Mouse (Mus musculus): ENCODE results near the gene Arhgef33. TPM values are rescaled to one million over a fixed set of nuclear protein-coding genes. Genes with fewer than 3 reads are reported as not detected.

Gene Arhgef33
- polyA plus RNA-seq, 1 experiment from 2014 or later, result 1.1 TPM

DNA sequence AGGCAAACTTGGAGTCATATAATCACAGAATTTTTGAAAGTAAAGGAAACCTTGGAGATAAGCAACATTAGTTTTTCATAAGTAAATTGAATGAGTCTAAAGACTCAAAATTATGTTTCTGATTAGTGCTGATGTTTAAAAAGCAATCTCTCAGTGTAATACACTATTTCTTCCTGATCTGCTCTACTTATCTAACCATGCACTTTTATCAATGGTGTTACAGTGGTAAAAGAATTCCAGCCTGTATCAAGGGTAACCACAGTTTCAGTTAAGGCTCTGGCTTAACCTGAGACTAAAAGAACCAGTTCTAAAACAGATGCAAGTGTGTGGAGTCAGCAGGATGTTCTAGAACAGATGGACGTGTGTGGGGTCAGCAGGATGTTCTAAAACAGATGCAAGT, 113.8 kb downstream of the Arhgef33 start:
- H3K9ac ChIP-seq (replicated peaks), result no peak overlapping the region
- no peak overlapping the region for H3K27ac ChIP-seq (replicated peaks)
- H3K4me3 ChIP-seq, result no peak overlapping the region
- no peak for ATAC-seq (replicated peaks)
- no peaks in the 10 kb centered on the region for H3K27me3 ChIP-seq
- no peaks in the 10 kb centered on the region for H3K9me3 ChIP-seq
- H3K36me3 ChIP-seq, result peaks cover 50% of the 10 kb centered on the region
- H3K4me1 ChIP-seq, result no peaks in the 10 kb centered on the region
- H3K4me2 ChIP-seq (replicated peaks), result no peak overlapping the region
- 96% methylated on average over 1 of the region's 1 CpGs for WGBS

DNA sequence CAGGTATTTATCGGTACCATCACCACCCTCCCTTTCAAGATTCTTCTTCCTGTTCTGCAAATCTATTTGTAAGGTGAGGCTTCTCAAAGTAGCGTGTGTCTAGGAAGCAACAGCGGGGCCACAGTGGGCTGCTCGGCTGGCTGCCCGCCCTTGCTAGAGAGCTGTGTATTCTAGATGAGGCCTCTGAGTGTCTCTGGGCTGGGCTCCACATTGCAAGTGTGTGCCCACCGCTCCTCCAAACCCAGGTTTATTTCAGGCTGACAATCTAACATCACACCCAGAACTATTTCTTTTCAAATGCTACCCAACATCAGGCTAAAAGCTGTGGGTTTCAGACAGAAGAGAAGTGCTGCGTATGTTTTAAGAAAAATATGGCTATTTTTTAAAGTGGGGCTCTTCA, 119.0 kb downstream of the Arhgef33 start:
- H3K9me3 ChIP-seq, result no peaks in the 10 kb centered on the region
- H3K4me1 ChIP-seq, result no peaks in the 10 kb centered on the region
- H3K4me2 ChIP-seq (replicated peaks), result no peak overlapping the region
- H3K9ac ChIP-seq (replicated peaks), result no peak overlapping the region
- no peaks in the 10 kb centered on the region for H3K27me3 ChIP-seq
- no peak overlapping the region for H3K4me3 ChIP-seq
- 92% methylated on average over 7 of the region's 7 CpGs for WGBS
- no peak overlapping the region for H3K27ac ChIP-seq (replicated peaks)
- peaks cover 18% of the 10 kb centered on the region for H3K36me3 ChIP-seq
- no peak for ATAC-seq (replicated peaks)

DNA sequence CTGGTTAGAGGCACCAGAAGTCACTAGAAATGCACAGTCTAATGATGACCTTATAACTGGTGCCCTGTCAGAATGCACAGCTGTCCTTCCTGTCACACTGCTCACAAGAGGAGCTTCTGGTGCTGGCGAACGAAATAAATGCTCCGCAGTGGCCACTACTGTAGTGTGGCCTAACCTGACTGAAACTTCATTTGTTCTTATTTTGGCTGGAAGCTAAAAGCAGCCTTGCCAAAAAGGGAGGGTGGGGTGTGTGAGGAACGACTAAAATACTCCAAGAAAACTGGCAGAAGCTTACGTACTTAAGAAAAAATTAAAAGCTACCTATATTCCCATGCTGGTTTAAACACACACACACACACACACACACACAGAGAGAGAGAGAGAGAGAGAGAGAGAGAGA, 119.7 kb downstream of the Arhgef33 start:
- Histone ChIP-seq H3K4me2 (replicated peaks) (no peak overlapping the region), H3K27me3 (no peaks in the 10 kb centered on the region), H3K9ac (replicated peaks) (no peak overlapping the region), H3K4me3 (no peak overlapping the region), H3K36me3 (peaks cover 18% of the 10 kb centered on the region), H3K27ac (replicated peaks) (no peak overlapping the region), H3K4me1 (no peaks in the 10 kb centered on the region), H3K9me3 (no peaks in the 10 kb centered on the region)
- ATAC-seq (replicated peaks), result no peak
- 77% methylated on average over 5 of the region's 5 CpGs for WGBS

DNA sequence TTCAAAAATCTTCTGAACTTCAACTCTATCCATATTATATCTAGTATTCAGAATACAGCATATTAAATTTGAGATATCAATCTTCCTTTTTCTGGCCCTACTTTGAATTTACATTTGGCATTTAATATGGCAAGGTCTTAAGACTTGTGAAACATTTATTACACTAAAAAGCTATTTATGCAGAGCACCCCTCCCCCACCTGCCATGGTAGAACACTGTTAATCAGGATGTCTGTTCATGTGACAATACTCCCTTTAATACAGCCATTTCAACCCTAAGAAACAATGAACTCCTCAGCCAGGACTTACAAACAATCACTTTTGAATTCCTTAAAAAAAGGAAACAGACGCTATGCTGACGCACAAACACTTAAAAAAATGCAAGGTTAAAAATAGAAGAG, 120.8 kb downstream of the Arhgef33 start:
- 54% methylated on average over 2 of the region's 2 CpGs for WGBS
- no peak overlapping the region for H3K9ac ChIP-seq (replicated peaks)
- no peak overlapping the region for H3K4me2 ChIP-seq (replicated peaks)
- no peak for ATAC-seq (replicated peaks)
- H3K27me3 ChIP-seq, result no peaks in the 10 kb centered on the region
- peaks cover 14% of the 10 kb centered on the region for H3K36me3 ChIP-seq
- no peaks in the 10 kb centered on the region for H3K9me3 ChIP-seq
- H3K4me1 ChIP-seq, result no peaks in the 10 kb centered on the region
- no peak overlapping the region for H3K27ac ChIP-seq (replicated peaks)
- H3K4me3 ChIP-seq, result no peak overlapping the region

DNA sequence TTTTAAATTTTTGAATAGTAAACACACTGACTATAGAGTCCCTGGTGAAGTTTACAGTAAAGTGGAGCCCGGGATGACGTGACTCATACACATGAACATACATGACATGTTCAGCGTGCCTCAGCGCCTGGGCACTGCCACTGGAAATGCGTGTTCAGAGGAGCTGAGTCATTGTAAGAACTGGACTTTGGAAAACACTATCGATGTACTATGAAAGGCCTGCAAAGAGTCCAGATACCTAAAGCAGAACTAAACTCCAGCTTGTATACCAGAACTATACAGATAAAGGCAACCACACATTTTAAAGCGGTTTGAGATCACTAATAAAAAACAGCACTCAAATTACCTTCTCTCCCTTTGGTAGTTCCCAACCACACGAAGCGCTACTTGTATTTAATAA, 124.8 kb downstream of the Arhgef33 start:
- H3K4me1 ChIP-seq, result no peaks in the 10 kb centered on the region
- H3K9ac ChIP-seq (replicated peaks), result no peak overlapping the region
- no peak overlapping the region for H3K27ac ChIP-seq (replicated peaks)
- no peak overlapping the region for H3K4me2 ChIP-seq (replicated peaks)
- 96% methylated on average over 9 of the region's 9 CpGs for WGBS
- no peak overlapping the region for H3K4me3 ChIP-seq
- H3K27me3 ChIP-seq, result no peaks in the 10 kb centered on the region
- peaks cover 28% of the 10 kb centered on the region for H3K36me3 ChIP-seq
- no peaks in the 10 kb centered on the region for H3K9me3 ChIP-seq
- ATAC-seq (replicated peaks), result no peak

DNA sequence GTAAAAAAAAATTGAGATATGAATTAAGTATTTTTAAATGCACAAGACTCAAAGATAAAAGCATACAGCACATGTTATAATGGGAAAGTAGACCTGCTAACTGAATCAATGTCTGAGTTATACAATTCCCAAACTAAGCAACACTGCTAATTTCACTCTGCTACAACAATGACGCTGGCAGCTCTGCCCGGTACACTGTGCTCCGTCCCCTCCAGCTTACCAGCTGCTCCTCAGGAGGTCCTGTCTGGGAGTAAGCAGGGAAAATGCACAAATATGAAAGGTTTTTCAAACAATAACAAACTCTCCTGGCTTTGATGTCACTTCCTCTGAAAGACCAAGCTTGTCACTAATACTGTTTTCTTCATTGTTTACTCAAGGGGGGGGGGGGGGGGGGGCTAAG, 127.2 kb downstream of the Arhgef33 start:
- no peak for ATAC-seq (replicated peaks)
- 69% methylated on average over 3 of the region's 3 CpGs for WGBS
- H3K36me3 ChIP-seq, result peaks cover 42% of the 10 kb centered on the region

DNA sequence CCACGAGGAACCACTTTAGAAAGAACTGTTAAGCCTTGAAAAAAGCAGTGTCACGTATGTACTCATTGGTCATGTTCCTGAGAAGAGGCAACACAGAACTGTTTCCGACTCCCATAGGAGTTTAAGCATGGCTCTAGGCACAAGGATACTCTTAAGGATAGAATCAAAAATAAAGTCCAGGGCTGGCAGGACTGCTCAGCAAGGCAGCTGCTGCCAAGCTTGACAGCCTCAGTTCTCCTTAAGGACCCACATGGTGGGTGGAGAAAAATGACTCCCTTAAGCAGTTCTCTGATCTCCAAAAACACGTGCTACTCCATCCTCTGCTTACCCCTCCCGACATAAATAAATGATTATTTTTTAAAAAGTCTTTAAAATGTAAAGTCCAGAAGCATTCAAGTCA, 128.5 kb downstream of the Arhgef33 start:
- peaks cover 40% of the 10 kb centered on the region for H3K36me3 ChIP-seq
- no peak overlapping the region for H3K4me2 ChIP-seq (replicated peaks)
- 93% methylated on average over 5 of the region's 5 CpGs for WGBS

More for the DNA sequence above, 127.2 kb downstream of the Arhgef33 start:
- H3K27ac ChIP-seq (replicated peaks), result no peak overlapping the region
- H3K4me3 ChIP-seq, result no peak overlapping the region
- no peaks in the 10 kb centered on the region for H3K4me1 ChIP-seq
- no peaks in the 10 kb centered on the region for H3K27me3 ChIP-seq
- no peaks in the 10 kb centered on the region for H3K9me3 ChIP-seq
- H3K4me2 ChIP-seq (replicated peaks), result no peak overlapping the region
- no peak overlapping the region for H3K9ac ChIP-seq (replicated peaks)

DNA sequence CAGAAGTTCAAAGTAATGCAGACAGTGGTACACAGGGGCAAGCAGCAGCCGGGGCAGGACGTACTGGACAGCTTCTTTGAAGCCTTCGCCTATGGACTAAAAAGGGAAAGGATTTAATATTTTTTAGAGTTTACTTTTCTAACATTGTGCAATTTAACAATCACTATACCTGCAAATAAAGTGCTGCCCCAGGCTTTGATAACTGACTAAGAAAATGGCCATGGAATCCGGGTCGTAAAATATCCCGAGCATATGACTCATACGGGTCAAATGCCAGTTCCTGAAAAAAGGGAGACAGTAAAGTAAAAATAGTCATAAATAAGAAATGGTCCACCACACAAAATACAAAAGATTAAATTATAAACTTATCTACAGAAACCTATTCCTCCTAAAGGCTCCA, 138.2 kb downstream of the Arhgef33 start:
- 94% methylated on average over 7 of the region's 7 CpGs for WGBS
- no peaks in the 10 kb centered on the region for H3K9me3 ChIP-seq

More for the DNA sequence above, 128.5 kb downstream of the Arhgef33 start:
- no peak overlapping the region for H3K27ac ChIP-seq (replicated peaks)
- no peaks in the 10 kb centered on the region for H3K9me3 ChIP-seq
- no peaks in the 10 kb centered on the region for H3K4me1 ChIP-seq
- no peaks in the 10 kb centered on the region for H3K27me3 ChIP-seq
- H3K9ac ChIP-seq (replicated peaks), result no peak overlapping the region
- no peak for ATAC-seq (replicated peaks)
- no peak overlapping the region for H3K4me3 ChIP-seq

DNA sequence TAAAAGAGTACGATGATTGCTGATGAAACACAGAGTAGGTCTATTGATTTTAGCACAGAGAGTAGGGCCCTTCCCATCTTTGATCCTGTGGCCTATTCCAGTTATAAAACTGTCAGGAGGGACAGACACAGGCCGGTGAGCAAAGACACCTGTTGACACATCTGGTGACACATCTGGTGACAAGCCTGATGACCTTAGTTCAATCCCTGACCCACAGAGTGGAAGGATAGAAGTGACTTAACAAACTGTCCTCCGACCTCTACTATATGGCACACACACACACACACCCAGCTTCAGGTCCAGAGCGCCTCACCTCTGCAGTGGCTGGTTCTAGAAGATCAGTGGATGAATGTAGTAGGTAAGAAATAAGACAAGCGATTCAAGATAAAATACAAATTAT, 139.3 kb downstream of the Arhgef33 start:
- Histone ChIP-seq H3K4me2 (replicated peaks) (no peak overlapping the region), H3K4me1 (no peaks in the 10 kb centered on the region), H3K9me3 (no peaks in the 10 kb centered on the region), H3K36me3 (peaks cover 67% of the 10 kb centered on the region), H3K9ac (replicated peaks) (no peak overlapping the region), H3K27me3 (no peaks in the 10 kb centered on the region), H3K4me3 (no peak overlapping the region), H3K27ac (replicated peaks) (no peak overlapping the region)
- 97% methylated on average over 5 of the region's 5 CpGs for WGBS
- ATAC-seq (replicated peaks), result no peak

More for the DNA sequence above, 138.2 kb downstream of the Arhgef33 start:
- Histone ChIP-seq H3K4me1 (no peaks in the 10 kb centered on the region), H3K4me3 (no peak overlapping the region), H3K4me2 (replicated peaks) (no peak overlapping the region), H3K36me3 (peaks cover 66% of the 10 kb centered on the region), H3K27ac (replicated peaks) (no peak overlapping the region), H3K27me3 (no peaks in the 10 kb centered on the region), H3K9ac (replicated peaks) (no peak overlapping the region)
- no peak for ATAC-seq (replicated peaks)

Other genes starting within 250 kb of the Arhgef33 start
- 84.5 and 87.9 TPM in 2 replicates for gene Hnrnpll, start 245.1 kb upstream of the Arhgef33 start, polyA plus RNA-seq (2015; fragmentation: Nextera tagmentation; extraction: Ambion mirVana)
- gene Galm, start 179.9 kb upstream of the Arhgef33 start, polyA plus RNA-seq (2015; fragmentation: Nextera tagmentation; extraction: Ambion mirVana), result 2.0 and 2.4 TPM in 2 replicates
- 583 TPM in 2 replicates for gene Srsf7, start 100.1 kb upstream of the Arhgef33 start, polyA plus RNA-seq (2015; fragmentation: Nextera tagmentation; extraction: Ambion mirVana)
- 0.14 TPM in 1 of 2 replicates, not detected in the other for gene Ttc39d, start 99.9 kb upstream of the Arhgef33 start, polyA plus RNA-seq (2015; fragmentation: Nextera tagmentation; extraction: Ambion mirVana)
- 24.9 and 25.8 TPM in 2 replicates for gene Gemin6, start 83.0 kb upstream of the Arhgef33 start, polyA plus RNA-seq (2015; fragmentation: Nextera tagmentation; extraction: Ambion mirVana)
- 45.3 and 47.7 TPM in 2 replicates for gene Morn2, start 17.2 kb upstream of the Arhgef33 start, polyA plus RNA-seq (2015; fragmentation: Nextera tagmentation; extraction: Ambion mirVana)
- gene Dhx57, start 16.9 kb upstream of the Arhgef33 start, polyA plus RNA-seq (2015; fragmentation: Nextera tagmentation; extraction: Ambion mirVana), result 47.9 and 48.8 TPM in 2 replicates
- gene Gm10190, start 66.1 kb downstream of the Arhgef33 start, polyA plus RNA-seq (2015; fragmentation: Nextera tagmentation; extraction: Ambion mirVana), result 2.3 and 2.8 TPM in 2 replicates
- 7.2 and 7.5 TPM in 2 replicates for gene Sos1, start 173.0 kb downstream of the Arhgef33 start, polyA plus RNA-seq (2015; fragmentation: Nextera tagmentation; extraction: Ambion mirVana)

All from forebrain, embryonic 15.5 days (tissue).